Mouse (Mus musculus): ENCODE measurements at regions not wholly inside any gene's neighbourhood (a gene's known extent, or its start where the extent isn't known, plus 50 kb on each side); places are given as distances from the start of the nearest gene placed in this dataset.

DNA sequence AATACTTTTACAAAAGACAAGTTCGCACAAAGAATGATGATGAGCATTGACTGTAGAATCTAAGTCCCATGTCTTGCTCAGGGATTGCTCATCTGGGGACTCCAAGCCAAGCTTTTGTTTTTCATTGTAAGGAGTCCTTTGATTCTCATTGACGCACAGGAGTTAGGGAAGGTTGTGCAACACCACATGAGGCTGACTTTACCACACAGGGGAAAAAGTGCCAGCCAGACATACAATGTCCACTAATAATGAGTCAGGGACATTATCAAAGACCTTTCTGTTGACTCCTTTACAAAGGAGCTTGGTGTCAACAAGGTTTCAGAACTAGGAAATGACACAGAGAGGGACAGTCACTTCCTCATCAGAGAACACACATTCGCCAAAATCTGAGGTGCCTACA is 200.1 kb downstream of the Gm11361 start:
- no peak for ATAC-seq (replicated peaks; ENCODE audit: insufficient number of reproducible peaks, low FRiP score, low TSS enrichment, poor library complexity, severe bottlenecking)

DNA sequence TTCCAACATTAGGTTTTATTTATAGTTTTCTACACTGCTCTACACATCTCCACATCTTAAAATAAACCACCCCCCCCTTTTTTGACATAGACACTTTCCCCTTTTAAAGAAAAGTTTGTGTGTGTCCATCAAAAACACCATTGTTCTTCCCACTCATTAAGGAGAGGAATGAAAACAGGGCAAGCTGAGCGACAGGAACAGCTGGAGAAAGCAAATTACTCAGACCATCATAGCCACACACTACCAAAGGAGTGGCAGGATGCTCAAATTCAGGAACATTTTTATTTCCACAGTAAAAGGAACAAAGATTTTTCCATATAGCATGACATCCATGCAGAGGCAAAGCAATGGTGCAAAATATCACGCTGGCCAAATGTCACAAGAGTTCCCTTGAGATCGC is 198.6 kb downstream of the Gm11361 start:
- no peak for ATAC-seq (replicated peaks; ENCODE audit: insufficient number of reproducible peaks, low FRiP score, low TSS enrichment, poor library complexity, severe bottlenecking)

DNA sequence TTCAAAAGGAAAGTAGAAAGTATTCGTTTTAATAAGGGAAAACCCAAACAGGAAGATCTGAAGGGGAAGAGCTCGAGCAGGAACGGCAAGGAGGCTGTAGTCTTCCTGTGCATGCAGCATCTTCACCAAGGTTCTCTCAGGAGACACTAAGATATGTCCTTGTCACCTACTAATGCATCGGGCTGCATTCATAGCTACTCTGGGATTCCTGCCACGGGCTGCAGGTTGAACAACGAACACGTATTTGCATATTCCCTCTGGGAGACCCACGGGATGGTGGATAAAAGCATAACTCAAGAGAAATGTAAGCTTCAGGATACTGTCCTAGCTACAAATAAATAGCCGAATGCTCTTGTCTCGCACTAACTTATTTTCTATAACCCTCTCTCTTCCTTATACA is 197.7 kb downstream of the Gm11361 start:
- no peak for ATAC-seq (replicated peaks; ENCODE audit: insufficient number of reproducible peaks, low FRiP score, low TSS enrichment, poor library complexity, severe bottlenecking)

DNA sequence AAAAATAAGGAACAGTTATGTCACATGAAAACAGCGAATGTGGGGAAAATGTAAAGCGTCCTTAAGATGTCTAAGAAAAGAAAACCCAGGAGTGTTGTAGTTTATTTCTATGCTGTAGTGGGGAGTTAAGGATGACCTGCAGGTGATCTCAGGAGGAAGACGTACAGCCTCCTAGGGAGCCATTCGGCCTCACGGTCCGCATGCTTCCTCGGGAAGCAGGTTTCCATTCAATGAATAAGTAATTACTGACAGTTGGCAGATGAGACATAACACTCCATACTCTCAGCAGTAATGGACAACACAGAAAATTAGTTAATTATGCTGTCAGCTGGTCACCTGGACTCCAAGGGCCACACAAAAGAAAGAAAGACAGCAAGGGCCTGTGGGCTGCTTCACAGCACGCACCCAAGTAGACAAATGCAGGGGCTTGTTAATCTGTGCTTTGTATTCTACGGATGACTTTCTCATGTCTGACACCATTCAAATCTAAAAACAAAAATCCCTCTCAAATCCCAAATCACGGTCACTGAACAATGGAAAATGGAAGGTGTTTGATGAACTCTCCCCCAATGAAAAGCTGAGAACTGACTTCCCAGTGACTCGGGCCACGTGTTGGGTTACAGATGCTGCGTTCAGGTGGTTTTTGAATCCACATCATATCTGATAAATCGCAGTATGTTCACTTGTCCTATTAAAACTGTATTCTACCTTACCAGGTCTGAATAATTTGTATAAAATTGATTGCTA is 193.5 kb downstream of the Gm11361 start:
- no peak for ATAC-seq (replicated peaks; ENCODE audit: insufficient number of reproducible peaks, low FRiP score, low TSS enrichment, poor library complexity, severe bottlenecking)

DNA sequence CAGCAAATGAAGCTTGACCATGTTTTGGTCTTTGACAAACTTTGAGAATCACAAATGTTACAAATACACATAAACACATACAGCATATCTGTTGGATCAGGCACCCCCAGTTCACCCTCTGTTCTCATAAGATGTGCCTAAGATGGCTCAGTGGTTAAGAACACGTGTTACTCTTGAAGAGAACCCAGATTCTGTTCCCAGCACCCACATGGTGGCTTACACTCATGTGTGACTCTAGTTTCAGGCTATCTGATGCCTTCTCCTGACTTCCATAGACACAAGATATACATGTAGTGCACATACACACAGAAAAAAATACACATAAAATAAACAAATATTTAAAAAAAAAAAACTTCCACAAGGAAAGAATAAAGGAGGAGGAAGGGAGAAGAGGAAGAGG is 191.7 kb downstream of the Gm11361 start:
- ATAC-seq (replicated peaks; ENCODE audit: insufficient number of reproducible peaks, low FRiP score, low TSS enrichment, poor library complexity, severe bottlenecking) = no peak

DNA sequence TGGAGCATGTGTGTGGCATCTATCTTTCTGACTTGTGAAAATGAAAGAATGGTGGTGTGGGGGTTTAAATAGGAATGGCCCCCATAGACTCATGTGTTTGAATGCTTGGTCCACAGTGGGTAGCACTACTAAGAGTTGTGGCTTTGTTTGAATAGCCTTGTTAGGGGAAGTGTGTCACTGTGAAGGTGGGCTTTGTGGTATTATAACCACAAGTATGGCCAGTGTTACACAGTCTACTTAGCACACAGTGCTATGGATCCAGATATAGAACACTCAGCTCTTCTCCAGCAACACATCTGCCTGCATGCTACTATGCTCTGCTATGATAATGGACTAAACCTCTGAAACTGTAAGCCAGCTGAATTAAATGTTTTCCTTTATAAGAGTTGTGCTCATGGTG is 184.9 kb downstream of the Gm11361 start:
- ATAC-seq (replicated peaks; ENCODE audit: insufficient number of reproducible peaks, low FRiP score, low TSS enrichment, poor library complexity, severe bottlenecking) = no peak

DNA sequence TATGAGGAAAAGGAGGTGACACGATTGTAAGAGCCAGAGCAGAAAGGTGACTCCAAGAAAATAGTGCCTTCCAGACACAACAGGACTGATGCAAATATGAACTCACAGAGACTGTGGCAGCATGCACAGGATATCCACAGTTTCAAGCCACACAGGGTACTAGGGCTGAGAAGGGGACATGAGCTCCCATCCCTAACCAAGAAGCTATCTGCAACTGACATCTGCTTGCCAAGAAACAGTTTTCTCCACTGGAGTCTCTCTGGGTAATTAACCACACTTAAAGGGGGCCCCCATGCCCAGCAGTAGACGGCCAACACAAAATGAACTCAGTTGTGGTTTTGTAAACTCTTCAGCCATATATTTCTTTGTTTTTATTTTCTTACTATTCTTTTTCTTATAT is 176.1 kb downstream of the Gm11361 start:
- no peak for ATAC-seq (replicated peaks; ENCODE audit: insufficient number of reproducible peaks, low FRiP score, low TSS enrichment, poor library complexity, severe bottlenecking)

DNA sequence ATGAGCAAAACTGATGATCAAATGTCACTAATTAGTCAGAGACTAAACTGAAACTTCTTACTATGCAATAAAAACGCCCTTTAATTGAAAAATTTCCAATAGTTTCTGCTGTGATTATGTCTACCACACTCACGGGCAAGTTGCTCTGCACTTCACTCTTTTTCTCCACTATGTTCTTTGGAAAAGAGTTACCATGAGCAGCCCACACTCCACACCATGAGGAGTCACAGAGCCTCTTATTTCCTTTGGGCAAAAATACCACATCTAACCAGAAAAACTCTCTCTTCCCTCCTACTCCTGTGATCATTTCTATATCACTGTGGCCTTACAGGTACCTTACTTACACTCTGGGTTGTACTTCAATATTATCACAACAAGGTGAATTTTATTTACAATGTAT is 174.7 kb downstream of the Gm11361 start:
- ATAC-seq (replicated peaks; ENCODE audit: insufficient number of reproducible peaks, low FRiP score, low TSS enrichment, poor library complexity, severe bottlenecking) = no peak

DNA sequence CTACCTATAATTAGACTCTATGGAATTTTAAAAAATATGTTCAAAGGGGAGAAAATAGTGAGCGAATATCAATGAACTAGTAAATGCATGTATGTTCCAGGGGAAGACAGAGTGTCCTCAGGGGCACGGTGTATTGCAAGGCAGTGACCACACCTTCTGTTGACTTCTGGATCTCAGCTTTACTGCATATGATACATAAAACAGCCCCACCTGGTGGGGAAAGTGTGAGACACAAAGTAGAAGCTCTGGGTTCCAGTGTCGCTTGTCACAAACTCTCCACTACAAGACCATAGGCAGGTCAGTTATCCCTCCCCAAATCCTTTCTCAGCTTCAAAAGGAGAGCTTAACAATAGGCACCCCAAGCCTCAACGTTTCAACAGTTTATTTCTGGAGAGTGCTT is 168.8 kb downstream of the Gm11361 start:
- ATAC-seq (replicated peaks; ENCODE audit: insufficient number of reproducible peaks, low FRiP score, low TSS enrichment, poor library complexity, severe bottlenecking) = no peak

DNA sequence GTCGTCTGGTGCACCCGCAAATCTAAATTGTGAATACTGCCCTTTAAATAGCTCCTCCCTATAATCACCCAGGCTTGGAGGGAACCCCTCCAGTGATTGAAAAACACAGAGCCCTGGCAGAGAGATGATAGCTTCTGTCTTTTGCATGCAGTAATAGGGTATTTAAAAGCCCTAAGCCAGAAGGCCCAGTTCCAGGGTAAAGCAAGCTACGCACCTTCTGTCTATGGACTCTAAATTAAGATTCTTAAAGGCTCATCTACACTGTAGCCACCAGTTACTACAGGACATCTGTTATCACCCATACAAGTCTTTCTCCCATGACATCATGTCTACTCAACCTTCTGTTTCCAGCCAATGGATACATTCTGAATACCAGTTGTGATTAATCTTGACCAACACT is 167.8 kb downstream of the Gm11361 start:
- ATAC-seq (replicated peaks; ENCODE audit: insufficient number of reproducible peaks, low FRiP score, low TSS enrichment, poor library complexity, severe bottlenecking) = no peak

DNA sequence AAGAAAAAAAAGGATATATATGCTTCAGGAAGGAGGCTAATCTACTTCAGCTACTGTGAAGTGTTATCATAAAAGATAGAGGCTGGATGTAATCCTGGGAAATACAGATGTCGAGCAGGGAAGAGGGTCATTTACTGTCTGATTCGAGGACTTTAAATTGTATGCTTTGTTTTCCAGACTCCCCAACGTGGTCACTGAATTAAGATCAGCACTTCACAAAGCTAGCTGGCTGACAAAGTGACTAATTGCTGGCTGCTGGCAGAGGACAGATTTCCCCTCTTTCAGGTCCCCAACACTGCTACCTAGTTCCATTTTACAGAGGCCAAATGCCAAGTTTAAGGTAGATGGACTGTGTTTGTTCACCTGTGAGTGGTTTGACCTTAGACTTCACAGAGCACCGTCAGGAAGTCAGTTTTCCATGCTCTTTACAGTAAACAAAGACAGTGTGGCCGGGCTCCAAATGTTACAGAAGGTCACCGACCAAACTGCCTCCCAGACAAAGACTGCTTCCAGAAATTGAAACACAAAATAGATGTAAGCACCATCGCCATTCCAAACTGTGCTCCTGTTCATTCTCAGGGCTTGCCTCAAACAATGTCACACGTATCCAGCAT is 167.2 kb downstream of the Gm11361 start:
- no peak for ATAC-seq (replicated peaks; ENCODE audit: insufficient number of reproducible peaks, low FRiP score, low TSS enrichment, poor library complexity, severe bottlenecking)

DNA sequence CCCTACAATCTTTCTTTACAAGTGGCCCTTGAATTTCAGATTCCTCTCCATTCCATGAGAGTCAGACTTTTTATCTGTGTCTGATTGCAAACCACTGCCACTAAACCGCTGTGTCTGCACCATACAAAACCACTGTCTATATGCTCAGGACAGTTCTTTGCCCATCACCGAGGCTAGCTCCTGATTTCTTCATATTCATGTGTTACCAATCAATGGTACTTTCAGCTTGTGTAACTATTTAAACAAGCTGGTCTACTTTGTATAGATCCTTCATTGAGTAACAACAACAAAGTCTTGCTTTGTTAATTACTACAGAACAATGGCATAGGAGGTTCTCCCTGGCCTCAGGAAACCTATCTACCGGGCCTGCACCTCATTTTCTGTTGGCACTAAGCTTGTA is 164.0 kb downstream of the Gm11361 start:
- no peak for ATAC-seq (replicated peaks; ENCODE audit: insufficient number of reproducible peaks, low FRiP score, low TSS enrichment, poor library complexity, severe bottlenecking)

DNA sequence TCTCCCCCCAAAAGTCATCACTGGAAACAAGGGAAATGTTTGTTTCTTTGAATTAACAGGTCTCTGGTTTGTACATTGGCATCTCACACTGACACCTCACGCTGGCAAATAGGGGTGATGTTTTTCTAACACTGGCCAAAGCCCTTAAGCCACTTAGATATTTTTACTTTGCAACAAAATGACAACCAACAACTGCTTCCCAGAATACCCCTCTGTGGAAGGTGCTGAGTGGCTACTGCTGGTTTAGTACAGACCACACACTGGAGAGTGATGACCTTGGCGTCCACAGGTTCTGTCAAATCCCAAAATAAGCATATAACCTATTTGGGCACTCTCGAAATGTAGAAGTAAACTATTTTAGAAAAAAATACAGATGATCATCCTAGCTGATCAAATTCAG is 163.3 kb downstream of the Gm11361 start:
- ATAC-seq (replicated peaks; ENCODE audit: insufficient number of reproducible peaks, low FRiP score, low TSS enrichment, poor library complexity, severe bottlenecking) = no peak

DNA sequence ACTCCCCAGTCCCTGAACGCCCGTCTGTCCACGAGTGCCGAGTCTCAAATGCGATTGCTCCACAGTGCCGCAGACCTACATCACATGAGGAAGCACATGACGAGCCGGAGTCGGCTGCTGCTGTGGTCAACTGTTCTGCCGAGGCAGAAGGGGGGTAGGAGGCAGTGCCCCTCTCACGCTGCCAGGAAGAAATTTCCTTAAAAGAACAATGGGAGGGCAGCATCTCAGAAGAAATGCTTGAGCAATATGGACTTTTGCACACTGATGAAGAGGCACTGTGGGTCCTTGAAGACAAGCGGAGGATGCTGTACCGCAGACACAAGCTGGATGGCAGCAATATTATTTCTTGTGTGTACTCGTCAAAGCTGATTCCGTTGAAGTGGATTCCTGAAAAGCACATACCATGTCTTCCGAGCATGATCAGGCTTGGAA is 162.6 kb downstream of the Gm11361 start:
- 0 out of 2 replicates have a peak, but pooled peaks have one; percentile 43 for ATAC-seq (replicated peaks; ENCODE audit: insufficient number of reproducible peaks, low FRiP score, low TSS enrichment, poor library complexity, severe bottlenecking)

DNA sequence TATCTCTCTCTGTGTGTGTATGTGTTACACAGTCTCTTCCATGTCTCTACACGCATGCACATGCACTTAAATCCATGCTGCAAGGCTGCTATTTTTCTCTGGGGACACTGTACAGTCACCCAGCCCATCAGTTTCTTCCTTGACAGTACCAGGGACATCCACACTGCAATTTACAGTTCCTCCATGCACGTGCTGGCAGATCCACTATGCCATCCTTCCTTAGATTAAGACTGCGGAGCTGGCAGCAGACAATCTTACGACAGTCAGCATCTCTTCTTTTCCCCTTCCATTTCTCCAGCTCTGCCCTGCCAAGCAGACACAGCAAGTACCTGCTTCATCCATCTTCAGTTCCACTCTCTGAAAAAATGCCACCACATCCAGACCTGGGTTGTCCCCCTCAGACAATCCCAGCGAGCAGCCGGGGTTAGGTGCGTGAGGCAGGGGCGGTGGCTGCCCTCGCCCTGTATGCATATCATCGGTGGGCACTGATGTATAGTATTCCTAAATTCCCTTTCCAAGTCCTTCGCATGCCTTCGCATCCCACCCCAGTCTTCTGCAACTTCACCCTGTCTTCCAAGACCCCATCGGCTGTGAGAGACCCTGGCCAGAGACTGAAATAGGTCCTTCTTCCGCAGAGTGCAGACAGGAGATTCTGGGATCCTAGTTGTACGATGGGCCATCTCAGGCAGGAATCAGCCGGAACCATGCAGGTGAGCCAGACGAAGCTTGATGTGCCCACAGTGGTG is 161.8 kb downstream of the Gm11361 start:
- ATAC-seq (replicated peaks; ENCODE audit: insufficient number of reproducible peaks, low FRiP score, low TSS enrichment, poor library complexity, severe bottlenecking) = no peak

DNA sequence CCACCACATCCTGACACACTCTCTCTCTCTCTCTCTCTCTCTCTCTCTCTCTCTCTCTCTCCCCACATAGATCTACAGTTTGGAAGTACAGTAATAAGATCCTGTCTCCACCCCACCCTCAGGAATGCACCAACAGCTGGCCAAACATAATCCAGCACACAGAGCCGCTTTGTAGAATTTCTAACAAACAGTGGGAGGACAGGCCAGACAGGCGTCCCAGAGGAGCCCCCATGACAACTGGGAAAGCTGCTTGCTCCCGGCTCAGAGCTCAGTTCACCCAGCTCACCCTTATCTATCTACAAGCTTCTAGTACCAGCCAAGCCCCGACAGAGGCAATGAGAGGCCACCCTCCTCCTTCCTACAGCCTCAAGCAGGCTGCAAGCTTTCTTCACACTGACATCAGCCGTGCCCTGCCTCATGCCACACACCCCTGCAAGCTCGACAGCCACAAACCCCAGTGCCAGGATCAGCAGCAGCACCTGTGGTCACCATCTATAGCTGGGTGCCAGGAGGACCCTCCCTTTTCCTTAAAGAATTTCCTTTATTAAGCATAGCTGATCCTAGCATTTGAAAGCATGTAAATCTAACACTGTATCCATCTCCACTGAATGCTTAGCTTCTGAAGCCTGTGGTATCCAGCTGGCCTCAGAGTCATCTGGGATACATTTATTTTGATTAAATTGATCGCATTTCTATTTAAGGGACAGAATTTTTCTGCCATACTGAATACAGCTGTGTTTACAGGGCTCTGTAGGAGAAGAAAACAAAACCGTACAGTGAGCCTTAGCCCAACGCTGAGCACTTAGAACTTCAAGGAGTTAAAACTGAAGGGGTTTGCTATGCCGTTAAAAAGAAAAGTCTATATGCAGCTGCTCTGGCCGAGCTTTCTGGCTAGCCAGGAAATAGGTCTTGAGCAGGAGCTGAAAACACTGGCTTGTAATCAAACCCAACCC is 160.9 kb downstream of the Gm11361 start:
- 0 out of 2 replicates have a peak, but pooled peaks have one; percentile 22 for ATAC-seq (replicated peaks; ENCODE audit: insufficient number of reproducible peaks, low FRiP score, low TSS enrichment, poor library complexity, severe bottlenecking)

DNA sequence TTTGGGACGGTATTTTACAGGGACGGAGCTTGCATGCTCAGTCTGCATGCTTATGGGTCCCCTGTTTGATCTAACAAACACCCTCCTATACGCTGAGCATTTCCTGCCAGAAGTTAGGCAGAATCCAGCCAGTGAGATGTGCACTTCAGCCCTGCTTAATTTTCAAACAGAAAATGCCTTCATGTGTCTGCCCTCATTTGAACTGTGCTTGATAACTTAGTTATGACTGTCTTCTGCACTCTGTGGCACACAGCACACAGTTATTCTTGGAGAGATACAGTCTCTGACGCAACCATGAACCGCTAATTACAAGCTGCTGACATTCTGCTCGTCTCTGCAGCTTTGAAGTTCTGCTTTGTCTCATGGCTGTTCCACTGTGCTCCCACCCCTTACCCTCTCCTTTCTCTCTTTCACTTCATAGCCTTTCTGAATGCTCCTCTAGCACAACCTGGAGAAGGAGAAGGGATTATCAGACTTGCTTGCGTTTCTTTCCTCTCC is 160.2 kb downstream of the Gm11361 start:
- ATAC-seq (replicated peaks; ENCODE audit: insufficient number of reproducible peaks, low FRiP score, low TSS enrichment, poor library complexity, severe bottlenecking) = no peak

DNA sequence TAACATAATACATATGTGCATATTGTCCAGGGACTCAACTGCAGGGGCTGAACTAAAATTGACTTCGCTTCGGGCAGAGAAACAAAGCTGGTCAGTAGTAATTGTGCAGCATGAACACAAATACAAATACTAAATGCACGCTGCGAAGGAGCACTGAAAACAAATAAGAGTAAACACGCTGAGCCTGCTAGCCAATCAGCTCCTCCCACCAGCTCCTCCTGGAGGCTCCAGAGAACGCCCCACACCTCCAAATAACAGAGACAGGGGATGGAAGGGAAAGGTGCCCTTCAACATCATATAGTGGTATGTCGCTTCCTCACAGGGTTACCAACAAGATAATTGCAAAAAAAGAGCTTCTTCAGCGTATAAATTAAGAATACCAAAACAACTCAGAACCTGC is 159.6 kb downstream of the Gm11361 start:
- ATAC-seq (replicated peaks; ENCODE audit: insufficient number of reproducible peaks, low FRiP score, low TSS enrichment, poor library complexity, severe bottlenecking) = no peak

DNA sequence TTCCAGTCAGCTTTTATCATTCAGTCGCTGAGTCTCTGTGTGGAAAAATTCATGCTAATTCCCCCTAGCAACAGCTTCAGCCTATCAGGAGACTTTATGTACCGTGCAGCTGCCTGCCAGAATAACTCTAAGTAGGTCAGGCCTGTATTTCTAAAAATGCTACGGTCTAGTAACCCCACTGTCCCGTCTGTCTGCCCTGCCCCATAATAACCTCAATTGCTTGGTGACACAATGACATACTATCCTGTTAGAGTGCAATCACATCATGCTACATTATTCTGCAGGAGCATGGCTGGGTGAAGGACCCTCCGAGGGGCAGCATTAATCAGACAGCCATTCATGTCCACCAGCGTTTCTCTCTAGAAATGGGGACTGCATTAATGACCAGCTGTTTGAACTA is 158.9 kb downstream of the Gm11361 start:
- no peak for ATAC-seq (replicated peaks; ENCODE audit: insufficient number of reproducible peaks, low FRiP score, low TSS enrichment, poor library complexity, severe bottlenecking)
